Mouse (Mus musculus): ENCODE data around the gene Tcn2.
"Not testable (repeated sequence)": the region's sequence is repeated elsewhere in the genome, so short reads cannot be mapped to it uniquely, and the experiment has no call there.

Tcn2 gene

GRCm38 (mm10) chr11:3930019-3930418 lies 1.9 kb downstream of the Tcn2 start:
- no peak for DNase-seq (ENCODE audit: low read depth)

DNA sequence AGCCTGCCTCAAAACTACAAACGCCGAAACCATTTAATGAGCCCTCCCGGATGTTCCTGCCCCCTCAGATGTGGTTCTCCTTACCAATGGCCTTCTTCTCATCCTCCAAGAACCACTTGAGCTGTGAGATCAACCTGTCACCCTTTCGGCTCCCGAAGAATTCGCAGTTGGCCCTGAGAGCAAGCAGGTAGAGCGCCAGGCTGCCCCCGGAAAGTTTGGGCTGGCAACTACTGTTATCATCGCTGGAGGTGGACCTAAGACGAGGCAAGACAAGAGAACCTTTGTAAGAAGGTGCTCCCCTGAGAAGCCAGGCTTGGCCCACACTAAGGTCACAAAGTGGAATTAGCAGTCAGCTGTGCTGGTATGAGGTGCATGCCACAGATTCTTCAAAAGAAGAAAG lies 6.0 kb downstream of the Tcn2 start:
- no peak for DNase-seq (ENCODE audit: low read depth)

GRCm38 (mm10) chr11:3922731-3923130 lies 9.2 kb downstream of the Tcn2 start:
- no peak for DNase-seq (ENCODE audit: low read depth)

DNA sequence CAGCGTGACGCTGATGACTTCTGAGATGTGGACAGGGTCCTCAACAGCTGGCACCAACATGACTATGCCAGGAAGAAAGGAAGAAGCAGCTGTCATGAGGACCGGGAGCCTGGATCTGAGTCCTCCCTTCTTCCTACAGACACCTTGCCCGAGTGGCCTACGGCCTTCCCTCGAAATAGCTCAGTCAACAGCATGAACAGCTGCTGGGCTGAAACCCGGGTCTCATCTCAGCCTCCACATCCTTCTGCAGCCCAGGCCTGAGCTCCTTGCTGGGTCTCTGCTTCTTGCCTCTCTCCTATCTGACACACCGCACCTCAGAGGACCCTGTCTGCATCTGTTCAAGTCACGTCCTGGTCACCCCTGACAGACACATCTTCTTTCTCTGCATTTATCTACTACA lies 9.8 kb downstream of the Tcn2 start:
- no peak for DNase-seq (ENCODE audit: low read depth)

DNA sequence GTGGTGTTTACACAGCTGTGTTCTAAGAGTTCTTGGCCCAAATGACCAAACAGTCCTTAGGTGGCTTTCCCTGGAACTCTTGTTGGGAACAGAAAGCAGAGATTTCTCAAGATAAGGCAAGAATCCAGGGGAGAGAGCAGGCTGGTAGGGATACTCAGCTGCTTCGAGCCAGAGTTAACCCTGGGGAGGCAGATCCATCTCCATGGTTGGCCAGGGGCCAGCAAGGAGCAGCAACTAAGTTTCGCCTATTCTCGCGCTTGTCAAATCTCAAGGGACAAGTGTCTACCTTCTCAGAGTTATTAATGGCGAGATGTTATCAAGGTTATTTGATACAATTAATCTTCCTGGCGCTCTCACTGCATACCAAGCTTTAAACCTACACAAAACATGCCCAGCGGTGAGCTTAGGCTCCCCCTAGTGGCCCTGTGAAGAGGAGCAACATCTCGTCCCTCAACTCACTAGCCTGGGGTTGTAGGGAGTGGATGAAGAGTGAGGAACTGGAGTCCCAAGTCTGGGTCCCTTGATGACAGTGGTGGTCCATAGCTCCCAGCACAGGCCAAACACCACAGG lies 10.6 kb downstream of the Tcn2 start:
- DNase-seq (ENCODE audit: low read depth) = peak; percentile 30

GRCm38 (mm10) chr11:3920476-3920875 lies 11.5 kb downstream of the Tcn2 start:
- no peak for DNase-seq (ENCODE audit: low read depth)

GRCm38 (mm10) chr11:3918738-3919137 lies 13.2 kb downstream of the Tcn2 start:
- no peak for DNase-seq (ENCODE audit: low read depth)

DNA sequence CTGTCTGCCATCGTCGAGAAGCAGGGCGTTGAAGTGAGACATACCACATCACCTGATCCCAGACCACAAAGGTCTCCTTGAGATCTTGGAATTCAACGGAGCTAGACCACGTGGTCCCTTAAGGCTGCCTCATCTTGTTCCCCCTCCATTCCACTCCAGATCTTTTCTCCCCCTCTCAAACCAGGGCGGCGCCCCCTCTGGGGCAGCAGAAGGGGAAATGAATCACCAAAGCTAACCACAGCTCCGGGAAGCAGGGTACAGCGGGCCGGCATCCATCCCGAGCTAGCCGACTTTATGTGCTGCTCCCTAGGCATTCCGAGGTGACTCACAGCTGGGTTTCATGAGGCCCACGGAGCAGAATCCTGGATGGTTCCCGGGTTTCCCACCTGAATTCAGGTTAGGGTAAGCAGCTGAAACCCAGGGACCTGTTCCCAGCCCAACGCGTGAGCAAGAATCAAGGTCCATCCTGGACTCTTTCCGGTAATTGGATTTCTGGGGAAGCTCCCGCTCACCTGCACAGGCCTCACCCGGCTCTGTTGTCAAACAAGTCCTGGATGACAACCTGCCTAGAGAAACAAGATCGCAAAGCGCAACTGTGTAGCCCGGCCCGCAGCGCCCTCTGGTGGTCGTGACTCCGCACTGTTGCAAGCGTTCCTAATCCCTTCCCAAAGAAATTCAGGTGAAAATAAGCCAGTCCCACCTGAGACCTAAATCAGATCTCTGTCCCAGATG lies 17.7 kb downstream of the Tcn2 start, which contains the start of gene Slc35e4:
Gene Slc35e4 (minus strand): TSS at position 556 of the 732 bp plus-strand sequence.
- peak; percentile 50 for DNase-seq (ENCODE audit: low read depth)

GRCm38 (mm10) chr11:3913316-3914108 lies 18.4 kb downstream of the Tcn2 start:
- peak; percentile 61 for DNase-seq (ENCODE audit: low read depth)

DNA sequence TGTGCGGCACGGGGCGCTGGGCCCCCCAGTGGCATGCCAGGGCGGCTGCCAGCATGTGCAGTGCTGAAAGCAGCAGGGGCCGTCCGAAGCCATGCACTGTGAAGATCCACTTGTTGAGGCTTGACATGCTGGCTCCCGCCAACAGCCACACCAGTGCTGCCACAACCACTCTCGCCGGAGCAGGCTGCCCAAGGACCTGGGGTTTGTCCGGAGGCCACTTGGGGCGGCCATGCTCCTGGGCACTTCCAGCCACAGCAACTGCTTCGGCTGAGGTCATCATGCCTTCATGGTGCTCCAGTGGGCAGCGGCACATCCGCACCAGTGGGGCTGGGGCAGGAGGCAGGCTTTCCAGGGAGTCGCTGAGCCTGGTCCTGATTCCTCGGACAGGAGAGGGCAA lies 19.1 kb downstream of the Tcn2 start:
- no peak for DNase-seq (ENCODE audit: low read depth)

DNA sequence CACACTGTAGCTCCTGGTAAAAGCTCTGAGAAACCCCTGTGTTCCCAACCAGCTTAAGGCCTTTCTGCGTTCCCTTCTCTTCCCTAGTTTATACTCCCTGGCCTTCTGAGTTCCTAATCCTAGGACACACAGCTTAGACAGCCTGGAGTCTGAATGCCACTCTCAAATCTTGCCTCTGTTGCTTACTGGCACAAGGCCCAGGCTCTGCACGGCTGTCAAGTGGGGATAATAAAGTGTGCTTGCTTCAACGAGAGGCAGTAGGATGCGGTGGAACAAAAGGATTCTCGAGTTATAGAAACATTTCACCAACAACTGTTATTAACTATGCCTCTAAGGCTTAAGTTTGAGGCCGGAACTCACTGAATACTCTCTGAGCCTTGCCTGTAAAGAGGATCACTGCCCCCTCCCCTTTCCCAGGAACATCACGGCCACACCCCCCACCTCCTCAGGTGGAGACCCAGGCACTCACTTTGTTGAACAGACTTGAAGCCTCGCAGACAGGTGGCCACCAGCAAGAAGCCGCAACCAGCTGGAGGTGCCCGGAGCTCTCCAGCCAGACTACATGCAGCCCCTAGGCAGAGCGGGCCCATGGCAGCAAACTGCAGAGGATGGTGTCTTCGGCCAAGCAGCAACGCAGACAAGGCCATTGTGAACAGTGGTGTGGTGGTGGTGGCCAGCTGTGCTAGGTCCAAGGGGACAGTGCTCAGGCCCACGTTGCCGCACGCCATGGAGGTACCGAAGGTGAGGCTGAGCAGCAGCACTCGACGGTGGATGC lies 19.7 kb downstream of the Tcn2 start:
- no peak for DNase-seq (ENCODE audit: low read depth)

- DNase-seq (ENCODE audit: low read depth) = not testable (repeated sequence)
Observed at GRCm38 (mm10) chr11:3911440-3911839, 20.5 kb downstream of the Tcn2 start.

GRCm38 (mm10) chr11:3910513-3911310 lies 21.2 kb downstream of the Tcn2 start:
- DNase-seq (ENCODE audit: low read depth) = no peak

DNA sequence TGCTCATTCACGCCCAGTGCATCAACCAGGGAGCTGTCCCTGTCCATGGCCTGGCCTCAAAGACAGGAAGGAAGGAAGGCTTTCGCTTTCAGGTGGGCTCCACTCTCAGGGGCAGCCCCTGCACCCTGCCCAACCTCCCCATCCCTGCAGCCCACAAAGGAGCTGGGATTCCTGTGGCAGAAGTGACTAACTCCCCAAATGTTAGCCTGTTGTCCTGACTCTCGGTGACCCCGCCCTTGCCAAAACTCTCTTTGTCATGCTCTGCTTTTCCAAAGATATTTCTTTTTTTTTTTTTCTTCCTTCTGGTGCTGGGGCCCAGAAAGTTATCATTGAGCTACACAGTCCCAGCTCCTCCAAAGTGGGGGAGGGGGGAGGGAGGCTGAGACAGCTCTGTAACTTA lies 22.7 kb downstream of the Tcn2 start:
- DNase-seq (ENCODE audit: low read depth) = no peak

DNA sequence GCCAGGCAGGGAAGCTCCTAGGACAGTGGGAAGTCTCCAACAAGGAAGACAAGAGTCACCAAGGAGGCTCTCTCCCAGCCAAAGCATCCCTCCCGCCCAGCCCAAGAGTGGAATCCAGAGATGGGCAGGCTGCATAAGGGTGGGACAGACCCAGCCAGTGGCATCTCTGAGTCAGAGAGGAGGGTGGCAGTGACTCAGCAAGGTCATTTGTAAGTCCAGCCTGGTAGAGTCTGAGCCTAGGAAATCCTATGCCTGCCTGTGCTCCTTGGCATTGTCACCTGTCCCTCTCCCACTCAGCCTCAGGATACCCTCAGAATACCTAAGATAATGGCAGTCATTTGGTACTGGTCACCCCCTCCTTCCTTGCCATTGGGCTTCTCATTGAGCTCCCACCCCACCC lies 26.5 kb downstream of the Tcn2 start:
- DNase-seq (ENCODE audit: low read depth) = no peak

DNA sequence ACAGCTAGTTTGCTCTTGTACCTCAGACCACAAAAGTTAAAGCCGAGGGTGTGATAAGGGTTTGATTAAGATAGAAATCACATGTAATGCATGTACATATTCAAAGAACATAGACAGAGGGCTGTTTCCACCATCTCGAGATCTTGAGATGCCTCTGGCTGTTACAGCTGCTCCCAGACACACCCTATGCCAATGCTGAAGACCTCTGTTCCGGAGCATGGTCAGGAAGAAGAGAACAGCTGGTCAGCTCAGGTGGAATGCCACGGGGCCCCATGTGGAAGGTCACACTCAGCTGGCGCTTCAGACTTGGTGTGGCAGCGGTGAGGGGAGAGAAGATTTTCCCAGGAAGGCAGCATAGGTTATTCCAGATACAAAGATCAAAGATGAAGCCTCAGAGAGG lies 27.3 kb downstream of the Tcn2 start:
- no peak for DNase-seq (ENCODE audit: low read depth)

DNA sequence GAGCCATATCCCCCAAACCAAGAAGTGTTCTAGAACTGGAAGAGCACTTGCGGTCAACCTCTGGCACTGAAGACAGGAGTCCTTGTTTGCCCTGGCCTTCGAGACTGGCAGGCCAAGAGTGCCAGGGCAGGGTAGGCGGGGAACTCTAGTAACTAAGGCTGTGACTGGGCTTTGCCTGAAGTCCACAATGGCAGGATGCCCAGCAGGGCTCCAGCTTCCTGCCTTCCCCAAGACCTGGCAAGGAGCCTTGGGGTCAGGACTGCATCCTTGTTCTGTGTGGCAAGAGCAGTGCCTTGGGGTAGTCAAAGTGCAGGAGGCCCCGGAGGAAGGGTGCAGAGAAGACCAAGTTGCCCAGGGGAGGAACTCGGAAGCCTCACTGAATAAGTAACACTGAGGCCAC lies 28.9 kb downstream of the Tcn2 start:
- DNase-seq (ENCODE audit: low read depth) = no peak

- DNase-seq (ENCODE audit: low read depth) = no peak
Observed at GRCm38 (mm10) chr11:3902516-3902915, 29.4 kb downstream of the Tcn2 start.

GRCm38 (mm10) chr11:3900296-3900695 lies 31.7 kb downstream of the Tcn2 start:
- DNase-seq (ENCODE audit: low read depth) = no peak

GRCm38 (mm10) chr11:3895933-3896332 lies 36.0 kb downstream of the Tcn2 start:
- no peak for DNase-seq (ENCODE audit: low read depth)

DNA sequence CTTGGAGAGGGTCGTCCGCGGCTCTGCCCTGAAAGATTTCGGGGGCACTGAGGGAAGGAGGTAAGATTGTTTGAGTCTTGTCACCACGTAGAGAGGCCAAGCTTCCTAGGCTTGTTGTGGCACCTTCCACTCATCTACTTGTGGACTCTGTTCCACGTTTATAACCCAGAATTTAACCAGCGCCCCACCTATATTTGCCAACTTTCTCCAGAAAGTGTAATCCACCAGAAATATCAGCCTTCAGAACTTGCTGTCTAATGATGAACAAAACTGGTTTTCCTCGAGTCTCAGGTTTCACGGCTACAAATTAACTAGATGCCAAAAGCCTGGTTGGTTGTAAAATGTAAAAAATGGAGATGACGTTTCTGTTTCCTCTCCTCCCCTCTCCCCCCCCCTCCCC lies 36.5 kb downstream of the Tcn2 start:
- no peak for DNase-seq (ENCODE audit: low read depth)
